Mouse (Mus musculus) hindbrain, embryonic 10.5 days (tissue): ENCODE results near the gene Rsc1a1. TPM values are rescaled to one million over a fixed set of nuclear protein-coding genes. Genes with fewer than 3 reads are reported as not detected.

ENCODE experiments used
- DNase-seq: peaks from one replicate; pipeline ENCODE4 v3.0.0-alpha.2; 2017; ENCODE audit warnings: low spot score
- H3K27ac ChIP-seq: fragments of 300-500 bp; sonication (generic); 2 replicates; pipeline ENCODE4 v1.5.1; 2016; ENCODE audit warnings: mild to moderate bottlenecking, moderate library complexity
- H3K27me3 ChIP-seq: fragments of 300-500 bp; sonication (generic); 2 replicates; pipeline ENCODE4 v1.6.1; 2016; ENCODE audit warnings: mild to moderate bottlenecking; ENCODE audit not compliant: poor library complexity, insufficient read depth, severe bottlenecking
- H3K36me3 ChIP-seq: fragments of 300-500 bp; sonication (generic); 2 replicates; pipeline ENCODE4 v1.6.1; 2016; ENCODE audit warnings: mild to moderate bottlenecking, moderate library complexity
- H3K4me1 ChIP-seq: fragments of 300-500 bp; sonication (generic); replicated peaks from 2 replicates; pipeline ENCODE4 v1.6.1; 2016; ENCODE audit warnings: mild to moderate bottlenecking
- H3K4me3 ChIP-seq: fragments of 300-500 bp; sonication (generic); 2 replicates; pipeline ENCODE4 v1.5.1; 2016; ENCODE audit warnings: mild to moderate bottlenecking, moderate library complexity
- H3K9me3 ChIP-seq: fragments of 300-500 bp; sonication (generic); 2 replicates; pipeline ENCODE4 v1.6.1; 2016; ENCODE audit warnings: mild to moderate bottlenecking, moderate library complexity
- WGBS: fragments of 180-500 bp; shearing (Covaris S2); methylation state at CpG from one replicate; pipeline ENCODE4 v1.1.7; 2016; 5-methylcytosine and 5-hydroxymethylcytosine counted together
- polyA plus RNA-seq: library from polyadenylated mRNA; unstranded; fragments of >200 nt; fragmentation: Nextera tagmentation; extraction: Ambion mirVana; gene quantifications from 2 replicates; pipeline ENCODE4 v1.2.1, GENCODE M21; 2016

Rsc1a1 gene
- polyA plus RNA-seq, 1 experiment from 2014 or later, result 2.9 TPM

DNA sequence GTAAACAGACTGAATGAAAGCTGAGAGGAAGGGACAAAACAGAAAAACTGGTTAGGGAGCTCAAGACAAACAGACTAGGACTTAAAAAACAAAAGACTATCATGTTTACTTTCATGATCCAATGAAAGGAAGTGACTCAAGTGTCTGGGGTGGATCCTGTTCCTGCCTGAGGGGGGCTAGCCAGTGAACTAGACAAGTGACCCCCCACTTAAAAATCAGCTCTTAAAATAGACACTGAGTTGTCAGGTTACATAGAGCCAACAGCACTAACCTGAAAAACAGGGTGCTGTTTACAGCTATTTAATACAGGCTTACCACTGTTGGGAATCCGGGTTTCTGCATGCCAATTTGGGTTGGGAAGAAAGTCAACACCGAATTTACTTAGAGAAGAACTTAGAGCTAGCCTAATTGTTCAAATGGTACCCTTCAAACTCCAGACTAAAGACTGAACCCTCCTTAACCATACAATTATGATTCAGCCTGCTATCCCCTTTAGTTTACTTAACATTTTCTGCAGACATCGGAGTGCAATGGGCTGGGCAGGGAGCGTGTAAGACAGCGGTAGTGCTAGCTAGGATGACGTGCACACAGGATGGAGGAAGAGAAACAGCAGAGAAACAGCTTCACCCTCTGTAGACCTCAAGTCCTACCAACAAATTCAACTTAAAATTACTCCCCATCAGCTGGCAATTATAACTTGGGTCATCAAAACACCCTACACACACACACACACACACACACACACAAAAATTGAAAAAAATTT lies 35.5 kb upstream of the Rsc1a1 start:
- Histone ChIP-seq H3K36me3 (peaks cover 36% of the 10 kb centered on the region), H3K4me1 (peaks cover 35% of the 10 kb centered on the region), H3K9me3 (no peaks in the 10 kb centered on the region), H3K27me3 (no peaks in the 10 kb centered on the region), H3K4me3 (0 out of 2 replicates have a peak overlapping the region, but pooled peaks have one; percentile 0), H3K27ac (no peak overlapping the region)
- DNase-seq, result no peak
- WGBS, result 89% methylated on average over 6 of the region's 6 CpGs

DNA sequence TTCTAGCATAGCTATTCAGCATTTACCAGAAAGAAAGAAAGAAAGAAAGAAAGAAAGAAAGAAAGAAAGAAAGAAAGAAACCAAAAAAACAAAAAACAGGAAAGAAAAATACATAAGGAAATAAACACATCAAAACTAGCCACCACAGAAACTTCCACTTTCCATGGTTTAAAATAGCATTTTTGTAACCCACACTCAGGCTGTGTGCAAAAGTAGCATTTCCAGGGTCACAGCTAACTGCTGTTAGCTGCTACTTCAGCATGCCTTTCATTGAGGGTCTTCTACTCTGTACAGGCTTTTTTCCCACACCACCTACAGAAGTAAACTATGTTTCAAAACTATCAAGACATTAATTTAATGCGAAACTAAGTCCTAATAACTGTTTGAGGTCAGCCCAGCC lies 33.9 kb upstream of the Rsc1a1 start:
- Histone ChIP-seq H3K9me3 (no peaks in the 10 kb centered on the region), H3K27ac (no peak overlapping the region), H3K27me3 (no peaks in the 10 kb centered on the region), H3K4me1 (peaks cover 45% of the 10 kb centered on the region), H3K4me3 (no peak overlapping the region), H3K36me3 (peaks cover 38% of the 10 kb centered on the region)
- DNase-seq, result no peak
- WGBS, result 93% methylated on average over 1 of the region's 1 CpGs

DNA sequence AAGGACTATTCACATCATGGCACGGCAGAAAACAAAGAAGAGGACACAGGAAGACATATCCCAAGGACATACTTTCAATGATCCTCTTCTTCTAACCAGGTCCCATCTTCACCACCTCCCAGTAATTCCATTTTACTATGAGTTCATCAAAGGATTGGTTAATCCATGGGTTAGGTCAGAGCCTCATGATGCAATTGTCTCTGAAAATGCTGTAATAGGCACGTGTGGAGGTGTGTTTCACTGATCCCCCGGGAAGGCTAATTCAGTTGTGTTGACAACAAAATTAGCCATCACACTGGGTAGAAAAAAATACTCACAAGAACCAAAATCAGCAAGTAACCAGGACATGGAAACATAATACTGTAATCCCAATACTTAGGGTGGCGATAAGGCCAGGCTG lies 32.2 kb upstream of the Rsc1a1 start:
- Histone ChIP-seq H3K36me3 (peaks cover 54% of the 10 kb centered on the region), H3K4me1 (peaks cover 37% of the 10 kb centered on the region), H3K4me3 (no peak overlapping the region), H3K27me3 (no peaks in the 10 kb centered on the region), H3K9me3 (no peaks in the 10 kb centered on the region), H3K27ac (no peak overlapping the region)
- WGBS, result 91% methylated on average over 4 of the region's 4 CpGs
- no peak for DNase-seq

DNA sequence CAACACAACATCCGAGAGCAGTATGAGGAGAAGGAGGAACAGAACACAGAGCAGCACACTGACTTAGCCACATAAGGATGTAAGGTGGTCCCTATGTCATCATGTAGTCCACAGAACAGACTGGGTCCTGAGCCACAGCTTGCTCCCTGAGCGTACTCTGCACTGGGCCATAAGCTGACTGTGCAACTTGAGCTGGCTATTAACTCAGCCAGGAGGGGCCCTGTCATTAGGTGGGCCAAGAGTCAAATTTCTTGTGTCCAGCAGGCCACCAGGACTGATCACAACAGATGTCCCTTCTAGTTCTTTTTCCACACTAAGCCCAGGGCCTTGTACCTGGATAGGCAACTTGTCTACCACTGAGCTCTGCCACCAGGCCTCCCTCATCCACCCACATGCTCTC lies 29.6 kb upstream of the Rsc1a1 start:
- DNase-seq, result peak; percentile 7
- peaks cover 69% of the 10 kb centered on the region for H3K36me3 ChIP-seq
- no peaks in the 10 kb centered on the region for H3K27me3 ChIP-seq
- H3K4me1 ChIP-seq, result peaks cover 18% of the 10 kb centered on the region
- no peak overlapping the region for H3K27ac ChIP-seq
- no peaks in the 10 kb centered on the region for H3K9me3 ChIP-seq
- WGBS, result 80% methylated on average over 2 of the region's 2 CpGs
- no peak overlapping the region for H3K4me3 ChIP-seq

DNA sequence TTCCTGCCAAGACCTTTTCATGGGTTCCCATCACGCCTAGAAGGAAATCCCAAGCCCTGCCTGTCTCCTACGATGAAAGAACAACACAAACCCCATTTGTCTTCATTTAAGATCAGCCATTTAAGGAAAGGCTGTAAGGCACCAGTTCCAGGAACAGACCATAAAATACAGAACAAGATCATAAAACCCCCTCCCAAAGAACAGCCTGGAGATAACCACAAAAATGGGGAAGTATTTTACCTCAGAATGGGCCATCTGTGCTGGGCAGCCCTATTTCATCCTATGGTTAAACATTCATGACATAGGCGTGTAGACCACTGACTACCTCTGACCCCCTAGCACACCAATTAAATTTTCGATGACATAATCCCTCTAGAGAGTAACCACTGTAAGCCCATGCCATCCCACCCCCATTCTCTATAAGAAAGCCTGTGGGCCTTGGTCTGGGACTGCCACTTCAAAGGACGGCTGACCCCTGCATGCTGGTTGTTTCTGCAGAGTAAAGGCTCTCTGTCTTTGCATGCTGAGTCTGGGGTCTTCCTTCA lies 28.3 kb upstream of the Rsc1a1 start:
- no peaks in the 10 kb centered on the region for H3K27me3 ChIP-seq
- peaks cover 18% of the 10 kb centered on the region for H3K4me1 ChIP-seq
- H3K27ac ChIP-seq, result no peak overlapping the region
- WGBS, result 92% methylated on average over 5 of the region's 5 CpGs
- H3K36me3 ChIP-seq, result peaks cover 78% of the 10 kb centered on the region
- no peaks in the 10 kb centered on the region for H3K9me3 ChIP-seq
- H3K4me3 ChIP-seq, result no peak overlapping the region
- no peak for DNase-seq

DNA sequence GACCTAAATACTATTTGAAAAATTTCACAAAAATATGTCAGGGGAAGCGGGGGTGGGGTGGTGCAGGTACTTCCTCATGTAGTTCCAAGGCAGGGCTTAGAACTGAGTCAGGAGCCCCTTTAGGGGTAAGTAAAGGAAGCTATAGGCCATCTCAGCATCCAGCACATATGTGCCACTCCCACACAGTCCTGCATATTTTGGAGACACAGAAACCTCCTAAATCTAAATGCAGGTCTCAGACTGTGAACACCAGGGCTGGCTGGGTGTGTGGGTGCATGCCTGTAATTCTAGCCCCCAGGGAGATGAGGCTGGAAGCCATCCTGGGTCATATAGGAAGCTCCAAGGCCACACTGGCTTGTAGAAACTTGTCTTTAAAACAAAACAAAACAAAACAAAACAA lies 25.9 kb upstream of the Rsc1a1 start:
- no peaks in the 10 kb centered on the region for H3K9me3 ChIP-seq
- H3K36me3 ChIP-seq, result peaks cover 85% of the 10 kb centered on the region
- H3K27ac ChIP-seq, result no peak overlapping the region
- H3K27me3 ChIP-seq, result no peaks in the 10 kb centered on the region
- peaks cover 17% of the 10 kb centered on the region for H3K4me1 ChIP-seq
- H3K4me3 ChIP-seq, result no peak overlapping the region
- WGBS, result 93% methylated on average over 1 of the region's 1 CpGs
- no peak for DNase-seq

DNA sequence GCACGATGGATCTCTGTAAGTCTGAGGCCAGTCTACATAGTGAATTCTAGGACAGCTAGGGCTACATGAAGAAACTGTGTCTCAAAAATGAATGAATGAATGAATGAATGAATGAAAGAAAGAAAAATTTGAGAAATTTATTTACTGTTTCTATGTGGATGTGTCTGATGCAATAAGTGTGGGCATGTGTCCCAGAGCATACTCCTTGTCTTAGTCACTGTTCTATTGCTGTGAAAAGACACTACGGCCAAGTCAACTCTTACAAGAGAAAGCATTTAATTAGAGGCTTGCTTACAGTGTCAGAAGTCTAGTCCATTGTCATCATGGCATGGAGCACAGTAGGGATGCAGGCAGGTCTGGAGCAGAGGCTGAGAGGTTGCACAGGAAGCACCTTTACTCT lies 23.6 kb upstream of the Rsc1a1 start:
- Histone ChIP-seq H3K27ac (no peak overlapping the region), H3K4me1 (peaks cover under 1% of the 10 kb centered on the region; the same call in 1 of the 2 replicates), H3K9me3 (no peaks in the 10 kb centered on the region), H3K36me3 (peaks cover 100% of the 10 kb centered on the region), H3K4me3 (no peak overlapping the region), H3K27me3 (no peaks in the 10 kb centered on the region)
- DNase-seq, result no peak
- WGBS, result 98% methylated on average over 2 of the region's 2 CpGs

DNA sequence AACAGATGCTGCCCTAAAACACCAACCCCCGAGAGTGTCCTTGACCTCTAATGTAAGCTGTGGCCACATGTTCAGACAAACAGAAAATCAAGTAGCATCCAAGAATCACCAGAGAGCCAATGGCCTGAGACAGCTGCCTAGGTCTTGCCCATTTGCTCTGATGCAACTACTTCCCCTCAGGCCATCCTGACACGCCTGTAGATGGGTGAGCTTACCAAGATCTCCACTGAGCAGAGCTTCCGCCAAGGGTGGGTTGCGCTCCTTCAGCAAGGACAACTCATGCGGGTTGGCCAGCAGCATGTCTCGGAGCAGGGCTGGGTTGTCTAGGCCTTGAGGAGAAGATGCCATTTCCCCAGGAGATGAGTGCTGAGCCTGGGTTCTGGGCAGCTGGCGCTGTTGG lies 22.6 kb upstream of the Rsc1a1 start:
- 93% methylated on average over 7 of the region's 7 CpGs for WGBS
- no peak for DNase-seq
- Histone ChIP-seq H3K4me1 (no peaks in the 10 kb centered on the region), H3K27me3 (no peaks in the 10 kb centered on the region), H3K4me3 (no peak overlapping the region), H3K36me3 (peaks cover 100% of the 10 kb centered on the region), H3K9me3 (no peaks in the 10 kb centered on the region), H3K27ac (no peak overlapping the region)

DNA sequence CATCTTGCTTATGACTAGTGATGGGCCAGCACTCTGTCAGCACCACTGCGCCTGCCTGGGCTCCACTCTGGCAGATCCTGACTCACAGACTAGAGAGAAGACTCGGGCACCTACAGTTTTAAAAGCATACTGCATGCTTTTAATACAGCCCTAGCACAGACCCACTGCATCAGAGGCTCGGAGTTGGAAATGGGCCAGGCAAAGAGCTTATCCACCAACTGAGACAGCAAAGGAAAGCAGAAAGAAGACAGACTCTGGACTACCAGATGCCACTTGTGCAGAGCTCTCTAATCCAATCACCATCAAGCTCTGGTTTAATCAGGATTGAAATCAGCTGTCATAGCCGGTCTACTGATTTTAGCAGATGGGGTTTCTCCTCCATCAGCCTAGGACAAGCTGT lies 19.9 kb upstream of the Rsc1a1 start:
- Histone ChIP-seq H3K4me1 (no peaks in the 10 kb centered on the region), H3K36me3 (peaks cover 100% of the 10 kb centered on the region), H3K9me3 (no peaks in the 10 kb centered on the region), H3K27ac (no peak overlapping the region), H3K27me3 (no peaks in the 10 kb centered on the region), H3K4me3 (no peak overlapping the region)
- WGBS, result 91% methylated on average over 4 of the region's 4 CpGs
- no peak for DNase-seq

DNA sequence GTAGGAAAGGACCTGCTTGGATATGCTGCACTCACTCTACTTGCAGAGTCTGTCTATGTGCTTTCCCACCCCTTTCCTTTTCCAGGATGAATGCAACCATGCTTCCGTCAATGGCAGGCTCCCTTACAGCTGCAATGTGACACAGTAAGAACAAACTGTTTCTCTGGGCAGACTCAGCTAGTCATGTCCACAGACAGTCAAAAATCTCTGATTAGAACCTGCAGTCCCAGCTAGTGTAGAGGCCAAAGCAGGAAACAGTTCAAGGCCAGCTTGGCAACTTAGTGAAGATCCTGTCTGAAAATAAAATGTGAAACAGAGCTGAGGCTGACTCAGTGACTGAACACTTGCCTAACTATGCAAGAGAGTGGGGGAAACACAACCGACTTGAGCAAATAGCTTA lies 19.2 kb upstream of the Rsc1a1 start:
- Histone ChIP-seq H3K36me3 (peaks cover 100% of the 10 kb centered on the region), H3K27me3 (no peaks in the 10 kb centered on the region), H3K4me1 (no peaks in the 10 kb centered on the region), H3K4me3 (no peak overlapping the region), H3K27ac (no peak overlapping the region), H3K9me3 (no peaks in the 10 kb centered on the region)
- no peak for DNase-seq
- WGBS, result 93% methylated on average over 2 of the region's 2 CpGs

DNA sequence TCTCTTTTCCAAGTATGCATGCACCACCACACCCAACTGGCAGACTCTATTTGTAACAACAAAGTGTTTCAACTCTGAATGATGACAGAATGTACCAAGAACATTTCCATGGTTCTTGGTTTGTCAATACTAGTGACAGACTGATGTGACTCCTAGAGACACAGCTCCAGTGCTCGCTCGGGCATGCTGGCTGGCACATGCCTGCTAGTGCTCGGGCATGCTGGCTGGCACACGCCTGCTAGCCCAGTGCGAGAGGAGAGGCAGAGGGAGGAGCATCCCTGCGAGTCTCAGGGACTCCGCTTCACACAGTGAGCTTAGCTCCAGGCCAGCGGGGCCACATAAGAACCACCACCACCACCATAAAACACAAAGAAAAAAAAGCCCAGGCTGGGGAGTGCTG lies 9.3 kb upstream of the Rsc1a1 start:
- 96% methylated on average over 8 of the region's 8 CpGs for WGBS

DNA sequence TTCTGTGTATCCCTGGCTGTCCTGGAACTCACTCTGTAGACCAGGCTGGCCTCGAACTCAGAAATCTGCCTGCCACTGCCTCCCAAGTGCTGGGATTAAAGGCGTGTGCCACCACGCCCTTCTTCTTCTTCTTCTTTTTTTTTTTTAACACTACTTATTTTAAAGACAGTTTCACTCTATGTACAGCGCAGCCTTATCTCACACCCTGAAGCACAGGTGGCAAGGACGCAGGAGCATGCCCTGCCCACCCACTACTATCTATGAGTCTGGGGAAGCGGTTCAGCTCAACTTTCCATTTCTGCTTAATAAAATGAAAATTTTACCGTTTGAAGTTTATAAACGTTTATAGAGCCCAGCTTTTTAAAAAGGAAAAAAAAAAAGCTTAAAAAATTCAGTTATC lies 3.1 kb upstream of the Rsc1a1 start:
- DNase-seq, result no peak
- H3K4me3 ChIP-seq, result no peak overlapping the region
- H3K4me1 ChIP-seq, result 0 out of 2 replicates have a peak, but pooled peaks cover 2% of the 10 kb centered on the region
- H3K27me3 ChIP-seq, result no peaks in the 10 kb centered on the region
- peaks cover 91% of the 10 kb centered on the region for H3K36me3 ChIP-seq
- no peak overlapping the region for H3K27ac ChIP-seq
- no peaks in the 10 kb centered on the region for H3K9me3 ChIP-seq
- 95% methylated on average over 8 of the region's 8 CpGs for WGBS

More for the DNA sequence above, 9.3 kb upstream of the Rsc1a1 start:
- Histone ChIP-seq H3K27me3 (no peaks in the 10 kb centered on the region), H3K4me1 (no peaks in the 10 kb centered on the region), H3K4me3 (no peak overlapping the region), H3K27ac (no peak overlapping the region), H3K36me3 (peaks cover 99% of the 10 kb centered on the region), H3K9me3 (no peaks in the 10 kb centered on the region)
- DNase-seq, result no peak

DNA sequence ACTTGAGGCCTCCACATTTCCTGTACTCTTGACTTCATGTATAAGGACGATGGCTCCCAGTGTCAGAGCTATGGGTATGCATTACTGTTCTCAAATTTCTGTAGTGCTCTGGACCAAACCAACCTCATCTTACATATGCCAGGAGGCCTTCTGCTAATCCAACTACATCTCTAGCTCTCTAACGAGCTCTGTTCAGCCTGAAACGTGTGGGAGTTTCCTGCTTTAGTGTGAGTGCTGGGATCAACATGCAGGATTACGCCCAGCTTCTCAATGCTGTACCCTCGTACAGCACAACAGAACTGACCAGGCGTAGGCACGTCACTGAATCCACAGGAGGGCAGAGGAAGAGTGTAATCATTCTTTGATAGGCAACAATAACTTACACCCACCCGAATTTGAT lies 1.1 kb upstream of the Rsc1a1 start:
- H3K4me3 ChIP-seq, result no peak overlapping the region
- H3K27me3 ChIP-seq, result no peaks in the 10 kb centered on the region
- WGBS, result 91% methylated on average over 8 of the region's 8 CpGs
- 0 out of 2 replicates have a peak, but pooled peaks cover 12% of the 10 kb centered on the region for H3K4me1 ChIP-seq
- no peaks in the 10 kb centered on the region for H3K9me3 ChIP-seq
- DNase-seq, result no peak
- peaks cover 82% of the 10 kb centered on the region for H3K36me3 ChIP-seq
- no peak overlapping the region for H3K27ac ChIP-seq
